Mouse (Mus musculus) embryonic fibroblast, embryonic 13.5 days (primary cell): ENCODE results near the gene Apoo.

Experiments used
- CTCF ChIP-seq: IDR thresholded peaks from 2 replicates; pipeline ENCODE4 v1.5.1; 2011; ENCODE audit warnings: mild to moderate bottlenecking, control low read depth, low read length, moderate library complexity, borderline replicate concordance; ENCODE audit not compliant: insufficient read depth
- POLR2A ChIP-seq: IDR thresholded peaks from 2 replicates; pipeline ENCODE4 v1.6.1; 2011; ENCODE audit warnings: low read depth, mild to moderate bottlenecking, control low read depth, low read length, moderate library complexity

- TF ChIP-seq CTCF, result no peak
- TF ChIP-seq POLR2A, result no peak
Observed at GRCm38 (mm10) chrX:94366029-94366428, 888 bp upstream of the Apoo start.
